Mouse (Mus musculus): ENCODE measurements around the gene Tgfb2. TPM values are rescaled to one million over a fixed set of nuclear protein-coding genes. Genes with fewer than 3 reads are reported as not detected.

The Tgfb2 gene
- 0.30 TPM in 1 of 2 replicates, not detected in the other for total RNA-seq (2014; fragmentation: Nextera tagmentation)
- total RNA-seq (2017) = 0.33 and 0.46 TPM in 2 replicates
- 0.02 and 0.03 TPM in 2 replicates for polyA plus RNA-seq (2012)

- DNase-seq (ENCODE audit: low spot score) (no peak), ATAC-seq (ENCODE audit: extremely low read depth, insufficient number of reproducible peaks, low FRiP score, poor library complexity, severe bottlenecking) (no peak)
- peaks cover 21% of the 10 kb centered on the region for H3K9me3 ChIP-seq (replicated peaks)
- H3K27me3 ChIP-seq (ENCODE audit: insufficient read depth, low read length) = no peaks in the 10 kb centered on the region
- TF ChIP-seq TAL1 (conservative IDR thresholded peaks at IDR 0.05; ENCODE audit: low read depth, low read length) = no peak
- TF ChIP-seq POLR2AphosphoS5 (IDR thresholded peaks at IDR 0.05; ENCODE audit: insufficient replicate concordance, low read depth, low read length) = no peak
- TF ChIP-seq GATA1 (IDR thresholded peaks at IDR 0.05; ENCODE audit: borderline replicate concordance, low read length) = no peak
- no peak for TF ChIP-seq GATA2 (IDR thresholded peaks at IDR 0.05; ENCODE audit: borderline replicate concordance, low read depth, low read length)
- TF ChIP-seq CTCF (IDR thresholded peaks at IDR 0.05; ENCODE audit: low read depth, low read length) = no peak
- H3K4me3 ChIP-seq (ENCODE audit: low read depth, low read length) = no peak within 1 kb of the TSS; the same call in 1 of the 2 replicates
- H3K4me1 ChIP-seq (ENCODE audit: insufficient read depth, low read depth, low read length) = no peaks in the 10 kb centered on the region
- peaks cover 20% of the 10 kb centered on the region for H3K36me3 ChIP-seq (replicated peaks)
Observed at GRCm38 (mm10) chr1:186705915-186706248, at the start of gene Tgfb2. Gene Tgfb2 (minus strand): TSS chr1:186705989.

- H3K4me3 ChIP-seq (ENCODE audit: low read depth, low read length) = peak overlapping the region; percentile 93
- H3K36me3 ChIP-seq (replicated peaks) = peaks cover 21% of the 10 kb centered on the region
- H3K4me1 ChIP-seq (ENCODE audit: insufficient read depth, low read depth, low read length) = peaks cover 15% of the 10 kb centered on the region
- ATAC-seq (ENCODE audit: extremely low read depth, insufficient number of reproducible peaks, low FRiP score, poor library complexity, severe bottlenecking) (no peak), DNase-seq (ENCODE audit: low spot score) (peak; percentile 13)
- TF ChIP-seq GATA1 (IDR thresholded peaks at IDR 0.05; ENCODE audit: borderline replicate concordance, low read length) (no peak), GATA2 (IDR thresholded peaks at IDR 0.05; ENCODE audit: borderline replicate concordance, low read depth, low read length) (no peak), TAL1 (conservative IDR thresholded peaks at IDR 0.05; ENCODE audit: low read depth, low read length) (no peak), POLR2AphosphoS5 (IDR thresholded peaks at IDR 0.05; ENCODE audit: insufficient replicate concordance, low read depth, low read length) (no peak), CTCF (IDR thresholded peaks at IDR 0.05; ENCODE audit: low read depth, low read length) (no peak)
- no peaks in the 10 kb centered on the region for H3K9me3 ChIP-seq (replicated peaks)
- no peaks in the 10 kb centered on the region for H3K27me3 ChIP-seq (ENCODE audit: insufficient read depth, low read length)
Observed at GRCm38 (mm10) chr1:186749675-186750283, 44.0 kb upstream of the Tgfb2 start.

GRCm38 (mm10) chr1:186748724-186749653 lies 43.2 kb upstream of the Tgfb2 start, which contains the start of gene Rrp15:
Gene Rrp15 (minus strand): TSS chr1:186749358.
- ATAC-seq (ENCODE audit: extremely low read depth, insufficient number of reproducible peaks, low FRiP score, poor library complexity, severe bottlenecking) (peak; percentile 87), DNase-seq (ENCODE audit: low spot score) (peak; percentile 54)
- Histone ChIP-seq H3K9me3 (replicated peaks) (no peaks in the 10 kb centered on the region), H3K4me1 (ENCODE audit: insufficient read depth, low read depth, low read length) (peaks cover 15% of the 10 kb centered on the region), H3K4me3 (ENCODE audit: low read depth, low read length) (peak within 1 kb of the TSS; percentile 93), H3K27me3 (ENCODE audit: insufficient read depth, low read length) (no peaks in the 10 kb centered on the region), H3K36me3 (replicated peaks) (peaks cover 28% of the 10 kb centered on the region)
- TF ChIP-seq CTCF (IDR thresholded peaks at IDR 0.05; ENCODE audit: low read depth, low read length) = no peak
- no peak for TF ChIP-seq POLR2AphosphoS5 (IDR thresholded peaks at IDR 0.05; ENCODE audit: insufficient replicate concordance, low read depth, low read length)
- TF ChIP-seq TAL1 (conservative IDR thresholded peaks at IDR 0.05; ENCODE audit: low read depth, low read length) = no peak
- no peak for TF ChIP-seq GATA1 (IDR thresholded peaks at IDR 0.05; ENCODE audit: borderline replicate concordance, low read length)
- TF ChIP-seq GATA2 (IDR thresholded peaks at IDR 0.05; ENCODE audit: borderline replicate concordance, low read depth, low read length) = no peak

DNA sequence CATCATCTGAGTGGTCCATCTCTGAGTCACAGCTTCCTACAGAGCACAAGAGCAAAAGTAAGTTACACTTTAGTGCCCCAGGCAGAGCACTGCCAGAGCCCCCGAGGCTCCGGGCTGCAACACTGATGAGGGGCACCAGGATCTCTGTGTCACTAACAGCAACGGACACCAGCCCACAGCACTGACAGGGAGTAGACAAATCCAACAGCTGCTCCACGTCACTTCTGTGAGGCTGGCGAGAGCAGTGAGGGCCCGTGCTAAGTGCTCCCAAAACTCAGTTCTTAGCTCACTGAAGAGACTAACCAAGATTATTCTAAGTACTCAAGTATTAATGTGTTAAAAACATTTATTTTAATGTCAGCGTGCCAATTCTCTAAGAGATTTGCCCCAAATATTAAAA lies 34.0 kb upstream of the Tgfb2 start:
- Histone ChIP-seq H3K9me3 (replicated peaks) (no peaks in the 10 kb centered on the region), H3K27me3 (ENCODE audit: insufficient read depth, low read length) (no peaks in the 10 kb centered on the region), H3K4me1 (ENCODE audit: insufficient read depth, low read depth, low read length) (peaks cover 14% of the 10 kb centered on the region; the same call in 1 of the 2 replicates), H3K36me3 (replicated peaks) (peaks cover 85% of the 10 kb centered on the region), H3K4me3 (ENCODE audit: low read depth, low read length) (no peak overlapping the region)
- no peak for ATAC-seq (ENCODE audit: extremely low read depth, insufficient number of reproducible peaks, low FRiP score, poor library complexity, severe bottlenecking)
- TF ChIP-seq GATA2 (IDR thresholded peaks at IDR 0.05; ENCODE audit: borderline replicate concordance, low read depth, low read length) (no peak), POLR2AphosphoS5 (IDR thresholded peaks at IDR 0.05; ENCODE audit: insufficient replicate concordance, low read depth, low read length) (no peak), TAL1 (conservative IDR thresholded peaks at IDR 0.05; ENCODE audit: low read depth, low read length) (no peak), CTCF (IDR thresholded peaks at IDR 0.05; ENCODE audit: low read depth, low read length) (no peak), GATA1 (IDR thresholded peaks at IDR 0.05; ENCODE audit: borderline replicate concordance, low read length) (no peak)
- DNase-seq (ENCODE audit: low spot score) = no peak

DNA sequence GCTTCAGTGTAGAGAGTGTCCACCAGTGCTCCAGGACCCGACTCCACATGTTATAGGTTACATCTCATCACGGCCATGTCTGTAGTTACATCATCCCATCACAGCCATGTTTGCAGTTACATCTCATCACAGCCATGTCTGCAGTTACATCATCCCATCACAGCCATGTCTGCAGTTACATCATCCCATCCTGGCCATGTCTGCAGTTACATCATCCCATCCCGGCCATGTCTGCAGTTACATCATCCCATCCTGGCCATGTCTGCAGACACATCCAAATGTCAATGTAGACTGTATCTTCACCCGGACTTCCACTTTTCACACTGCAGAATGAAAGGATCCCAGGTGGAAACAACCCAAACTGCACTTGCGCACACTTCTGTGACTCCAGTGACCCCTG lies 29.7 kb upstream of the Tgfb2 start:
- H3K27me3 ChIP-seq (ENCODE audit: insufficient read depth, low read length) = no peaks in the 10 kb centered on the region
- no peak for ATAC-seq (ENCODE audit: extremely low read depth, insufficient number of reproducible peaks, low FRiP score, poor library complexity, severe bottlenecking)
- no peaks in the 10 kb centered on the region for H3K4me1 ChIP-seq (ENCODE audit: insufficient read depth, low read depth, low read length)
- TF ChIP-seq POLR2AphosphoS5 (IDR thresholded peaks at IDR 0.05; ENCODE audit: insufficient replicate concordance, low read depth, low read length) = no peak
- TF ChIP-seq GATA1 (IDR thresholded peaks at IDR 0.05; ENCODE audit: borderline replicate concordance, low read length) = no peak
- no peak for TF ChIP-seq CTCF (IDR thresholded peaks at IDR 0.05; ENCODE audit: low read depth, low read length)
- TF ChIP-seq GATA2 (IDR thresholded peaks at IDR 0.05; ENCODE audit: borderline replicate concordance, low read depth, low read length) = no peak
- TF ChIP-seq TAL1 (conservative IDR thresholded peaks at IDR 0.05; ENCODE audit: low read depth, low read length) = no peak
- H3K9me3 ChIP-seq (replicated peaks) = 0 out of 2 replicates have a peak, but pooled peaks cover 1% of the 10 kb centered on the region
- DNase-seq (ENCODE audit: low spot score) = no peak
- H3K4me3 ChIP-seq (ENCODE audit: low read depth, low read length) = no peak overlapping the region
- peaks cover 74% of the 10 kb centered on the region for H3K36me3 ChIP-seq (replicated peaks)

DNA sequence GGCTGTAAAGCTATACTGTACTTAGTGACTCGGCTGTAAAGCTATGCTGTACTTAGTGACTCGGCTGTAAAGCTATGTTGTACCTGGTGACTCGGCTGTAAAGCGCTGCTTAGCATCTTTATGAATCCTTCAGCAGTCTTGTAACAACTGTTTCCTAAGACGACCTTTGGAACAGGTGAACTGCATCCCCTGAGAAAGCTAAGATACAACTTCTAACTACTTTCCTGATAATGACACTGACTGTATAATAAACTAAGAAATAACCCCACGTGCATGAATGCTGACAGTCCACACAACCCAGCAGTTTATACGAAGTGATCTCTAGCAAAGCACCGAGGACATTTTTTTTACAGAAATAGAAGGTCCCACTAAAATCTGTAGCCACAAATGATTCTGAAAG lies 27.3 kb upstream of the Tgfb2 start:
- DNase-seq (ENCODE audit: low spot score) (no peak), ATAC-seq (ENCODE audit: extremely low read depth, insufficient number of reproducible peaks, low FRiP score, poor library complexity, severe bottlenecking) (no peak)
- H3K36me3 ChIP-seq (replicated peaks) = peaks cover 69% of the 10 kb centered on the region
- peaks cover 11% of the 10 kb centered on the region for H3K4me1 ChIP-seq (ENCODE audit: insufficient read depth, low read depth, low read length)
- H3K9me3 ChIP-seq (replicated peaks) = 0 out of 2 replicates have a peak, but pooled peaks cover 1% of the 10 kb centered on the region
- H3K27me3 ChIP-seq (ENCODE audit: insufficient read depth, low read length) = no peaks in the 10 kb centered on the region
- no peak for TF ChIP-seq CTCF (IDR thresholded peaks at IDR 0.05; ENCODE audit: low read depth, low read length)
- TF ChIP-seq TAL1 (conservative IDR thresholded peaks at IDR 0.05; ENCODE audit: low read depth, low read length) = no peak
- no peak for TF ChIP-seq POLR2AphosphoS5 (IDR thresholded peaks at IDR 0.05; ENCODE audit: insufficient replicate concordance, low read depth, low read length)
- no peak for TF ChIP-seq GATA1 (IDR thresholded peaks at IDR 0.05; ENCODE audit: borderline replicate concordance, low read length)
- H3K4me3 ChIP-seq (ENCODE audit: low read depth, low read length) = no peak overlapping the region
